In the genomic region with DNA sequence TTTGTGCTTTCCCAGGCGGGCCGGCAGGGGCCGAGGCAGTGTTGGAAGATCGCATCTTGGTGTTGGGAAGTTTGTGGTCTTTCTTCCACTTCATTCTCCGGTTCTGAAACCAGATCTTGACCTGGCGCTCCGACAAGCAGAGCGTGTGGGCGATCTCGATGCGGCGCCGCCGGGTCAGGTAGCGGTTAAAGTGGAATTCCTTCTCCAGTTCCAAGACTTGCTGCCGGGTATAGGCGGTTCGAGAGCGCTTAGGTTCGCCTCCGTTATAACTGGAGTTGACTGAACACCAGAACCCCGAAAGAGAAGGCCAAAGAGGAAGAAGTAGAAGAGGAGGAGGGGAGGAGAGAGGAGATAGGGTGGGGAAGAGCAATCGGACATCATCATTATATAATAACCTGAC, we compare ENCODE assay signal across 10 mouse cellular contexts. TPM values are rescaled to one million over a fixed set of nuclear protein-coding genes. Genes with fewer than 3 reads are reported as not detected.
DNase-seq lines count a peak whose midpoint lies in the region; ATAC-seq and TF ChIP-seq lines count a peak whose summit lies in the region.
"Had no signal": no experiment of that assay in that cellular context is flagged by ENCODE, and none has a peak within 500 bp of the region (broad histone marks: within the 10 kb centered on the region; RNA-seq: fewer than 3 reads in every experiment).

No protein-coding gene starts in this region.

- H3K27ac ChIP-seq in intestine, embryonic 14.5 days (ENCODE audit: low read depth) = peak overlapping the region; percentile 95
- H3K27ac ChIP-seq in liver, embryonic 14.5 days = no peak overlapping the region

- H3K9me3 ChIP-seq in intestine, embryonic 14.5 days (ENCODE audit: control insufficient read depth, low read length) = no peaks in the 10 kb centered on the region
- H3K9me3 ChIP-seq in liver, embryonic 14.5 days (ENCODE audit: control insufficient read depth, low read length) = no peaks in the 10 kb centered on the region

- H3K36me3 ChIP-seq in intestine, embryonic 14.5 days (ENCODE audit: control insufficient read depth, insufficient read depth, low read length) = peaks cover 3% of the 10 kb centered on the region; the same call in 1 of the 2 replicates
- no peaks in the 10 kb centered on the region for H3K36me3 ChIP-seq in liver, embryonic 14.5 days (replicated peaks; ENCODE audit: control insufficient read depth, insufficient read depth, low read depth)

- H3K4me2 ChIP-seq in intestine, embryonic 14.5 days (ENCODE audit: low read length) = peak overlapping the region; percentile 78
- H3K4me2 ChIP-seq in liver, embryonic 14.5 days (ENCODE audit: low read depth) = peak overlapping the region; percentile 45; the same call in 1 of the 2 replicates

- H3K9ac ChIP-seq in intestine, embryonic 14.5 days (ENCODE audit: low read length) = peak overlapping the region; percentile 91
- H3K9ac ChIP-seq in liver, embryonic 14.5 days (replicated peaks) = no peak overlapping the region

- H3K4me1 ChIP-seq in intestine, embryonic 14.5 days (replicated peaks; ENCODE audit: control insufficient read depth, insufficient read depth, low read length) = peaks cover 67% of the 10 kb centered on the region
- H3K4me1 ChIP-seq in liver, embryonic 14.5 days (replicated peaks; ENCODE audit: control insufficient read depth in 2 of 2, insufficient read depth in 2 of 2, low read length in 1 of 2) = no peaks in the 10 kb centered on the region

- TF ChIP-seq CTCF in liver, embryonic 14.5 days (IDR thresholded peaks at IDR 0.05; ENCODE audit: low read depth) = no peak

- 6% methylated on average over 23 of the region's 23 CpGs for WGBS in intestine, embryonic 14.5 days
- 14% methylated on average over 23 of the region's 23 CpGs for WGBS in liver, embryonic 14.5 days (ENCODE audit: insufficient replicate concordance)

- peak; percentile 71 for DNase-seq in embryo, embryonic 9.5 days (ENCODE audit: extremely low spot score)
- DNase-seq in embryo, embryonic 10 days (ENCODE audit: low spot score) = no peak
- peak; percentile 75 for DNase-seq in NIH3T3 (ENCODE audit: low read depth)
- DNase-seq in intestine, embryonic 14.5 days (ENCODE audit: low spot score) = peak; percentile 77
- no peak for DNase-seq in liver, embryonic 14.5 days (ENCODE audit: low read depth in 3 of 3, low spot score in 3 of 3)
- no peak for DNase-seq in retina, embryonic 14.5 days (ENCODE audit: low spot score)
- DNase-seq in gastrocnemius, adult 18-20 months (ENCODE audit: low spot score) = no peak
- no peak for DNase-seq in left cerebral cortex, adult 9 months (ENCODE audit: low spot score in 2 of 2)
- DNase-seq: cerebellum, adult 8-10 months had no signal

- peak overlapping the region; percentile 58 for H3K4me3 ChIP-seq in intestine, embryonic 14.5 days (ENCODE audit: low read depth, low read length)
- H3K4me3 ChIP-seq in liver, embryonic 14.5 days (ENCODE audit: insufficient read depth in 1 of 2, low read depth in 2 of 2, low read length in 2 of 2) = no peak overlapping the region

- no peaks in the 10 kb centered on the region for H3K27me3 ChIP-seq in intestine, embryonic 14.5 days (replicated peaks; ENCODE audit: control insufficient read depth, insufficient read depth, low read length)
- H3K27me3 ChIP-seq in liver, embryonic 14.5 days (ENCODE audit: control insufficient read depth, insufficient read depth, low read length) = peaks cover 83% of the 10 kb centered on the region

- no peak for TF ChIP-seq EP300 in liver, embryonic 14.5 days (IDR thresholded peaks at IDR 0.05; ENCODE audit: low read depth)

- no peak for ATAC-seq in intestine, embryonic 14.5 days (replicated peaks; ENCODE audit: low FRiP score, low TSS enrichment, low read depth)
- no peak for ATAC-seq in liver, embryonic 14.5 days (ENCODE audit: insufficient read depth)

RNA-seq across cellular contexts. Expression of a gene that starts 1.1 kb away (rescaled TPM):
- 7.5 and 7.7 TPM in 2 replicates for polyA plus RNA-seq in intestine, embryonic 14.5 days (2014; fragmentation: Nextera tagmentation; extraction: Ambion mirVana)
- polyA plus RNA-seq in liver, embryonic 14.5 days (2012; rRNA removed) = 0.25 and 0.26 TPM in 2 replicates
- 0.09 and 0.14 TPM in 2 replicates for polyA plus RNA-seq in liver, embryonic 14.5 days (2014; fragmentation: Nextera tagmentation; extraction: Ambion mirVana)
- 1 to 10 TPM; 2.7 to 2.9 TPM for total RNA-seq in gastrocnemius, adult 18-20 months (2021)
- total RNA-seq: left cerebral cortex, postnatal 14 days had no signal

RNA-seq across cellular contexts. Expression of a gene that starts 13.1 kb away (rescaled TPM):
- 2.5 and 2.8 TPM in 2 replicates for polyA plus RNA-seq in intestine, embryonic 14.5 days (2014; fragmentation: Nextera tagmentation; extraction: Ambion mirVana)
- 0.03 and 0.04 TPM in 2 replicates for polyA plus RNA-seq in liver, embryonic 14.5 days (2012; rRNA removed)
- 0.03 TPM in 1 of 2 replicates, not detected in the other for polyA plus RNA-seq in liver, embryonic 14.5 days (2014; fragmentation: Nextera tagmentation; extraction: Ambion mirVana)
- total RNA-seq in gastrocnemius, adult 18-20 months (2021) = not detected
- total RNA-seq: left cerebral cortex, postnatal 14 days had no signal

RNA-seq across cellular contexts. Expression of a gene that starts 14.0 kb away (rescaled TPM):
- polyA plus RNA-seq in intestine, embryonic 14.5 days (2014; fragmentation: Nextera tagmentation; extraction: Ambion mirVana) = 30.1 and 34.1 TPM in 2 replicates
- 0.52 and 0.97 TPM in 2 replicates for polyA plus RNA-seq in liver, embryonic 14.5 days (2012; rRNA removed)
- 0.16 and 0.43 TPM in 2 replicates for polyA plus RNA-seq in liver, embryonic 14.5 days (2014; fragmentation: Nextera tagmentation; extraction: Ambion mirVana)
- 1 to 10 TPM; 2.0 to 2.1 TPM for total RNA-seq in gastrocnemius, adult 18-20 months (2021)
- total RNA-seq: left cerebral cortex, postnatal 14 days had no signal

RNA-seq across cellular contexts. Expression of a gene that starts 18.1 kb away (rescaled TPM):
- 2.5 and 3.9 TPM in 2 replicates for polyA plus RNA-seq in intestine, embryonic 14.5 days (2014; fragmentation: Nextera tagmentation; extraction: Ambion mirVana)
- not detected in 2 replicates for polyA plus RNA-seq in liver, embryonic 14.5 days (2012; rRNA removed)
- not detected in 2 replicates for polyA plus RNA-seq in liver, embryonic 14.5 days (2014; fragmentation: Nextera tagmentation; extraction: Ambion mirVana)
- 1 to 10 TPM; 2.0 to 2.1 TPM for total RNA-seq in gastrocnemius, adult 18-20 months (2021)
- total RNA-seq: left cerebral cortex, postnatal 14 days had no signal

RNA-seq across cellular contexts. Expression of a gene that starts 22.7 kb away (rescaled TPM):
- 9.2 and 9.7 TPM in 2 replicates for polyA plus RNA-seq in intestine, embryonic 14.5 days (2014; fragmentation: Nextera tagmentation; extraction: Ambion mirVana)
- 0.37 and 0.43 TPM in 2 replicates for polyA plus RNA-seq in liver, embryonic 14.5 days (2012; rRNA removed)
- 0.13 and 0.38 TPM in 2 replicates for polyA plus RNA-seq in liver, embryonic 14.5 days (2014; fragmentation: Nextera tagmentation; extraction: Ambion mirVana)
- total RNA-seq in gastrocnemius, adult 18-20 months (2021) = 1 to 10 TPM; 1.6 to 3.0 TPM
- total RNA-seq: left cerebral cortex, postnatal 14 days had no signal

Comparison
In these comparisons a context has a peak if more than half of its experiments do, and no peak if none do; other contexts are left out.
1. DNase-seq: peak in embryo, embryonic 9.5 days (single experiment), NIH3T3 (single experiment) and intestine, embryonic 14.5 days (single experiment); none in embryo, embryonic 10 days (single experiment), liver, embryonic 14.5 days (0 of 3), retina, embryonic 14.5 days (single experiment), gastrocnemius, adult 18-20 months (single experiment) and left cerebral cortex, adult 9 months (0 of 2).
2. RNA of a gene that starts 14.0 kb away (polyA plus RNA-seq): 30.1 to 34.1 TPM in intestine, embryonic 14.5 days; 0.16 to 0.97 TPM in liver, embryonic 14.5 days; every median in the first group is over 10 times any median in the second.